Mouse (Mus musculus) spleen, postnatal 14 days (tissue): Measurements from ENCODE around the gene Pacrg.

Source experiments
- DNase-seq, 2 experiments: peaks; one replicate each; pipeline ENCODE4 v3.0.0; 2021 to 2022; ENCODE audit warnings: low spot score in 2 of 2

Pacrg gene

DNA sequence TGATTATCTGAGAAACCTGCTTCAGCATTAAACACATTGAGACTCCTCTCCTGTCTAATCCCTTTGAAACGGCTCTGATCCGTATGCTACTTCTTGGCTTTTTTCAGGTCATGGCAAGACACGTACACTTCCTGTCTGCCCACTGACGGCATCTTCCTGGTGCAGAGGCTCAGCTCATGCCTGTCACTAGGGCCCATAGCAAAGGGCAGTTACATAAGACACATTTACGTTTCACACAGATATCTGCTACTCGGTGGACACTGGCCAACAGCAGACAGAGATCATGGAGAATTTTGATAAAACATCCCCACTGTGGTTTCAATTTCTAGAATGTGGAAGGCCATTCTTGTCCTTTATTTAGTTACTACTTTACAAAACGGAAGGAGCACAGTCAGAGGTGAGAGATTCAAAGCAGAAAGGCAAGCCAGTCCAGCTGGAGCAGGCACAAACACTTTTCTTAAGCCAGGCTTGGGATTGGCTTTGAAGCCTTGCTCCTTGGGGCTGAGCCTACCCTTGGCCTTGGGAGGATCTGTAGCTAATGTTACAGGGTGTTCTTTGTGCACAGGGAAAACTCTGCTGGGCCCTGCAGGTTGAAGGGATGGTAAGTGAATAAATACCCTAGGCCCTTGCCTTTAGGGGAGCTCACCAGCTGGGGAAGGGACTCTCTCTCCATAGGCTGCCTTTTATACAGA is 432.9 kb downstream of the Pacrg start:
- no peak for DNase-seq

DNA sequence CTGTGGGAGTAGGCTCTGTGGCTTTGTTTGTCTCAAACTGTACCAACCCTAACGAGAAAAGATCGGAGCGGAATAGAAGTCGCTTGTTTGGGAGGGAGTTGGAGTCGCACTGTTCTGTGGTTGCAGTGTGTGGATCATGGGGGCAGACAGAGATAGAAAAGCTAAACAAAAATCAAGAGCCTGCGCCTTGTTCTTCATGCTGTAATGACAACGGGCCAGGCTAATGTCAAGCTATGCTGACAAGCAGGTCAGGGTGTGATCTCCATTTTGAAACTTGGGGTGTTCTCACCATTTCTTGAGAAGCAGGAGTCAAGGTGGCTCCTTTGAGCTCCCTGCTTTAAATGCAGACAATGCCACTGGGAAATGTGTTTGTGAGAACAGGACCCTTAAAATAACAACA is 433.8 kb downstream of the Pacrg start:
- no peak for DNase-seq

DNA sequence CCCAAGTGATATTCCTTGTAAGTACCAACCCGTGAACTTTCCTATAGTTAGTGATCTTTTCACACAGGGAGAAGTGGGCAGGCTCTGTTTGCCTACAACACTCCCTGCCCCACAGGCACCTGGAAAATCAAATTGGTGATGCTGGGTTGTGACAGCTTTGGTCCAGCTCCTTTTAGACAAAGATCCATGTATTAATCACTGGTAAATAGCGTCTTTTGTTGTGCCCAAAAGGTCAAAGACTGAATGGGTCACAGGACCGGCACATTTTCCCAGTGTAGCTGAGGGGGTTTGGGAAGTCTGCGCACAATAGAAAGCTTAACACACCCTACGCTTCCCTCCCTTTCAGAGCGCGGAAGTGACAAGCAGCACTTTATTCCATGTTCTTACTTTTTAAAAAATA is 434.2 kb downstream of the Pacrg start:
- no peak for DNase-seq

DNA sequence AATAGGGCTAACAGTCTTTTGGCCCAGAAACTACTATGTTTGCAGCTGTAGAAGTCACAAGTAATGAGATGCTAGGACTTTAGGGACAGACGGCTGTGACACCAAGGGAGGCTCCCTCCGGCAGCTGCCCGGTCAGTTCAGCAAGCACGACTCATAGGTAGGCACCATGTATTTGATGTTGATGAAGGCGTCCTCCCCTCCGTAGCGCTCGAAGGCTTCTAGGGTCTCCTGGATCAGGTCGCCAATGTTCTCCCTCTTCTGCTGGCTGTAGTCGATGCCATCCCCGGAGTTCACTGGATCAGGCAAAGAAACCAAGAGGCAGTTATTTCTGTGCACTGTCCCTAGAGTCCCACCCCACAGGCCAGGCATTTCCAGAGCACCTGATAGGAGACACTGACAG is 436.9 kb downstream of the Pacrg start:
- no peak for DNase-seq

DNA sequence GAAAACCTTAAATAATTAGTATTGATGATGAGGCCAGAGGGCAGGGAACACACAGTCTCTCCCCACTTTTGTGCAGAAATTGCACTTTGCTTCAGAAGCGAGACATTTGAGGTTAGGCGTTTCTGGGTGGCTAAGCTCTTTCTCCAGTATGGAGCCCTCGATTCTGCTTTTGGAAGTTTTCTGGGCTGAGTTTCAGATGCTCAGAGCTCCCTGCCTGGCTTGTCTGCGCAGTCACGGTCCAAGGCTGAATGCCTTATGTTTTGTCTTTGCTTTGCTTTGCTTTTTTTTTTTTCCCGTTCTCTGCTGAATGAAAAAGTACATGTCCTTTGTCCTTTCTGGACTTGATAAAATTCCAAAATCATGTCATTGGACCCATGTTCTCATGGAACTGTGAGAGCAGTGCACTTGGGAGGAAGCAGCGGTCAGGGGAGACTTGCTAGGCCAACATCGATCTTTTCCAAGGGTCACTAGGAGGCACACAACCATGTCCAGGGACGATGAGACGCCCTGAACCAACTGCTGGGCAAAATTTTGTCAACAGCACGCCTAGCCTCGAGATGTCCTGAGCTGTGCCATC is 438.0 kb downstream of the Pacrg start:
- no peak for DNase-seq

DNA sequence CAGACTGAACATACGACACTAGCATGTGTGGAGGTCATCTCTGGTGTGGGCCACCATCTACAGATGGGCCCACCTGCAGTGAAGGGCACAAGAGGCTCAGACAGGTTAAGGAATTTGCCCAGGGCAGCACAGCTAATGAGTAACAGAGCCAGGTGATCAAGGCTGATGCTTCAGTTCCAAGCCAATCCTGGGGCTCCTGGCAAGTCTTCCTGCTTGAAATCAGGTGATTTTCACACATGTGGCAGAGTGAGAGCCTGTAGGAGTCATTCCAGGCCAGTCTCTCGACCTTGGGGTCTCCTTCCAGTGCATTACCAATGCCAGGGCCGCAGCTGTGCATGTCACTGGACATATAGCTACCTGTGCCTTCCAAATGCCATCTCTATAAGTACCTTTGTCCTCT is 438.6 kb downstream of the Pacrg start:
- DNase-seq, result no peak

DNA sequence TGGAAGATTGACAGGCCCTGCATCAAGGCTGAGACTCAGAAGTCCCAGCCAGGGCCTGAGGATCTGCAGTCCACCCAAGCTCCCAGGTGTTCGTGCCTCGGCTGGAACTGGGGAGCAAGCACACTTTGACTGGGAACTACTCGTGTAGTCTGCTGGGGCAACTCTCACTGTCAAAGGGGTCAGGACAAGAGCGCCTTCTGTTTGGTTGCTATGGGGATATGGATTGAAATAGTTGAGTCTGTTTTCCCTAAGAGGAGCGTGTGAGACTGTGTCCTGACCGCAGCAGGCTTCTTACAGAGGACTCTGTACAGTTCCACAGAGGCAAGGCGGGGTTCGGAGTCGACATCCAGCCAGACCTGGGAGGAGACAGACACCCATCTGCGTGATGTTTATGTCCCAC is 440.4 kb downstream of the Pacrg start:
- no peak for DNase-seq

DNA sequence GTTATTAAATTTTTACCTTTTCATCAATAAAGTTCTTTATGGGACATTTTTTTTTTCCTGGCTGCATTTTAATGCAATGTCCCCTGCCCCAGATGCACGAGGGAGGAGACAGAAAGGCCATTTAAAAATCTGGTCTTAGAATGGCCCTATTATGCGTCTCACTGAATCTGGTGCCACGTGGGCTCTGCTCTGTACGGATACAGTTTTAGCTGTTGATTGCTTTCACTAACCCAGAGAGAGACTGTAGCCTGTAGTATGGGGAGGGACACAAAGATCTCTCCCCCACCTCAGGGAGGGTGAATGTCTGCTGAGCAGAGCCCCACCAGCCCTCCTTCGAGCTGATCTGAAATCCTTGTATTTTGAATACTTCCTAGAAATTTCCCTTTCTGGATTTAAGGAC is 441.2 kb downstream of the Pacrg start:
- DNase-seq, result no peak

DNA sequence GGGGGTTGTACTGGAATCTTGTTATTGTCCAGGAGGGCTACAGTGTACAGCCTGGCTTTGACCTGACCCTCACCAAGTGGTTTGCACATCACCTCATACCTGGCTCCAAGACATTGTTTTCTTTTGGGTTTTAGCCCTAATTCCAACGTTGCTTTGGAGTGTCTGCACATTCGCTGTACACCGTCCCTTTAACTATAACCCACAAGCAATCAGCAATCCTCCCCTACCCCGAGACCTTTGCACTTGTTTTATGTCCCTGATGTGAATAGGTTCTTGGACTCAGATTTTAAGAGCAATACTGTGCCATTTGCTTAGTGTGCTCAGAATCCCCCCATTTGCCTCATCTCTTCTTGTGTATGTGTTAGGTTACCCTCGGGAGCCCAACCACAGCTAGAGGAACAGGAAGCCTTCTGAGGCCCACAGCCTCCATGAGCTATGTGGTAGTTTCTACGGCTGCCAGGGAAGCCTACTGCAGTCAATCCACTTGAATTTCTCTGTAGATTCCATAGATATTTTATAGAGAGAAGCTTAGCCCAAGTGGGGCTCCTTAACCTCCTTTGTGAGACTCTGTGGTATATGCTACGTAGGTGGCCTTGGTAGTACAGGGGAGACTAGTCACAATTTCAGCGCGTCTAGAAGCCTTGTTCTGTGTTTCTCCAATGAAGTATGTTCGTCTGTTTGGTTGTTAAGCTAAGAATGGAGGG is 442.0 kb downstream of the Pacrg start:
- DNase-seq, result no peak

DNA sequence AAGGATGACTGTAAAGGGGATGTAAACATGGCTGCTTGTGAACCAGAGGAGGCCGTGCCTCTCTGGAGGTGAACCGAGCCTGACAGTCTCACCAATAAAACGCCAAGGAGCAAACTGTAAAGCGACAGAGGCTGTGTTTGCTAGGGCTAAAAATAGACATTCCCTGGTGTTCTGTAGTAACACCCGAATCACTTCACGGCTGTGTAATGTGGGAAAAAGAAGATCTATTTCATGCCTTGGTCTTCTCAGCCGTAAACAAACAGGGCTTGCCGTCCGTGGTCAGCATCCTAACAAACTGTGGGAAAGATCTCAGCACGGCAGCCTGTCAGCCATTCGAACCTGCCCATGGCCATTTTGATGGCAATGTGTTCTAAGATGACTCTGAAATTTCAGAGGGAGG is 442.8 kb downstream of the Pacrg start:
- no peak for DNase-seq

DNA sequence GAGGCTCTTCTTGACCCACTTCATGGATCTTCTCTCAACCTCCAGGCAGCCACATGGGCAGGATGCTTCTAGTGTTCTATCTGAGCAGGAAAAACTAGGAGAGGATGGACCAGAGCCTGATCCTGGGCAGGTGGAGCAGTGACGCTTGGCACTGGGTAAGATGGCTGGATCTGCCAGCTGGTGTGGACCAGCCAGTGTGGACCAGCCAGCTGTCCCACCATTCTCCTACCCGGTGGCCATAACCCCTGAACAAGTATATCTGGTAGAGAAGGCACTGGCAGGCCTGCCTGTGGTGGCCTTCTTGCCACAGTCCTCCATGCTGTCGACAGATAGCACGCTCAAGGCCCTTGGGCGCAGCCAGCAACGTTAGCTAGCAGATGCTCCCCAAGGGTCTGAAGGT is 443.2 kb downstream of the Pacrg start:
- no peak for DNase-seq

DNA sequence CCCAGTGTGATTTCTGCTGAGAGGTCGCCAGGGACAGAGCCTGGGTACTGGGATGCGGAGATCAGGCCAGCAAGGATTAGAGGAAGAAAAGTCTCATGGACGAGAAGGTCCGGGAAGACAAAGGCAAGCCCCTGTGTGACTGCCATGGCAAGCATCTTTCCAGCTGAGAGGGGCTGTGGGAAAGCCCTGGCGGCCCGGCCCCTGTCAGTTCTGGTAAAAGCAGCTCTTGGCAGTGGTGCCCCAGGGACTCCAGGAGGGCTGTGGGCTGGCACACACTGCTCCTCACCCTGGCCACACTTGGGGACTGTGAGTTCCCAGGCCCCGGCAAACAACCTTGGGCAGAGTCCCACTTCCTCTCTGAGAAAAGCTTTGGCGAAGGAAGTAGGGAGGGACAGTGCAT is 445.3 kb downstream of the Pacrg start:
- no peak for DNase-seq

DNA sequence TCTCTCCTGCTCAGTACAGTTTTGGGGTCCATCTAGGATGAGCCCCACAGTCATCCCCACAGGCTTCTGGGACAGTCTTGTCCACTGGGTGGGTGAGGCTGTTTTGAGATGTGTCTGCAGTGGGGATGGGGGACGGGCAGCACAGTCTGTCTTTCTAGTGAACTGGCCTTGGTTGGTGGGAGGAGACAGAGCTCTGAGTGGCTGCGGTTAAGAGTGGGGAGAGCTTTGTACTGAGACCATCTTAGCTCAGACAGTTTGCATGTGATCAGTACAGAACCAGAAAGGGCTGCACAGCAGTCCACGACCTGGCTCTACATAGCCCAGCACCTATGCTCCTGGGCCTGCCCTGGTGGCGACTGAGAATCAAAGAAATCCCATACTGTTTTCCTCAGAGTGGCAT is 446.3 kb downstream of the Pacrg start:
- DNase-seq, result no peak

DNA sequence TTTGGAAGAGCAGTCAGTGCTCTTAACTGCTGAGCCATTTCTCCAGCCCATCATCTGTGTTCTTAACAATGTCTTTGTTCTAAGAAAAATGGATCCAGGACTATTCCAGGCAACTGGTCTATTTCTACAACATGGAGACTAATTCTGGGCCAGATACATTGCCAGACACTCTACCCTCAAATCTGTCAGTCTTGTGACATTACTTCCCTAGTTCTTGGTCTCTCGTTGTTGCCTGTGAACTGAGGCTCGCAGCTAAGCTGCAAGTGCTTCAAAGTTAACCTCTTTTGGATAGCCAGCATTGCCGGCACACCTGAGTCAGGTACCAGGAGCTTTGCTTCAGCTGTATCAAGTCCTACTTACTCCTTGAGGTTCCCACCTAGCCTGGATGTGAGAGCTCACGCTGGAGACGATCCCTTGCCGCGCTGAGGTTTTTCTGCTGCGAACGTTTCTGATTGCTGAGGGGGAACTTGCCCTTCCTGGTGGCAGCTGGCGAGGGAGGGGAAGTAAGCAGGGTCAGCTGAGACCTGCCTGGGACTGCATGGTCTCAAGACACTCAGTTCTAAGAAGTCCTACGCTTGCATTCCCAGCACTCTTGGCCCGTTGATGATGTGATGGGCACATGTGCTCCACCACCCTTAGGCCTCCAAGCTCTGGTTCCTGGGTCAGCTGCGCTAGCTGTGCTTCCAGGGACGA is 447.6 kb downstream of the Pacrg start:
- DNase-seq, result no peak

DNA sequence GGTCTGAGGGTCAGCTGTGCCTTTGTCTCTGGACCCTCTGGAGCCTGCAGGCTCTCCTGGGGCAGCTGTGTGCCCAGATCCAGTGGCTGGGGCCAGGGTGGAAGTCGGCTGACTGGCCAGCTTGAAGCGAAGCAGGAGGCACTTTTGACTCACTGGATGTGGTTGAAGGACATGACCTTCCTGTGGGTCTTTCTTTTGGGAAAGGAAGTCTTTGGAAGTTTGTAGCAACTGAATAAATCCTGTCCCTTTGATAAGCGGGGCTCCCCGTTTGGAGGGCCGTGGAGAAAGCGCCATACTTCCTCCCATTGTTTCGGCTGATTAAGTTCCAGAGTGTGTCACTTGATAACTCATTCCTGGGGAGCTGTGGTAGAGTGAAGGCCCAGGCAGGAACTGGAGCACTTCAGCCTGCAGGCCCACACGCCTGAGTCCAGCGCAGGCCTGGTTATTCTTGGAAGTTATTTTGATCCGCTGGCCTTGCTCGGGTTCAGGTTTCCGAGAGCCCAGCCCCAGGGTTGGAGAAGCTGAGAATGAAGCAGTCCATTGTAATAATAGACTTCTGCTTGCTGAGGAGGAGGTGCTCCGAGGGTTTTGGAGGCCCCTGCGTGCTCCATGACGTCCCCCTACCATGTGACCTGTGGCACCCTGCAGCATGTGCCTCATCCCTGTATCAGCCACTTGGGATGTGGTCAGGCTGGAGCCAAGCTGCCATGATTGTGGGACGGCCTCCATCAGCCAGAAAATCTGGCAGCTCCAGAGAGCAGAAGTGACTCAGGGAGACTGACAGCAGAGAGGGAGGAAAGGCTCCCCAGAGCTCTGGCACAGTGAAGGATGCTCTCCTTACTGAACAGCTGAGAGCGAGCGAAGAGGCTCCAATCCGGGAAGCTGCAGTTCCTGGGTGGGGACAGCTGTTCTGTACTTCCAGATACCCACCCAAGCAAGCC is 449.6 kb downstream of the Pacrg start:
- no peak for DNase-seq

DNA sequence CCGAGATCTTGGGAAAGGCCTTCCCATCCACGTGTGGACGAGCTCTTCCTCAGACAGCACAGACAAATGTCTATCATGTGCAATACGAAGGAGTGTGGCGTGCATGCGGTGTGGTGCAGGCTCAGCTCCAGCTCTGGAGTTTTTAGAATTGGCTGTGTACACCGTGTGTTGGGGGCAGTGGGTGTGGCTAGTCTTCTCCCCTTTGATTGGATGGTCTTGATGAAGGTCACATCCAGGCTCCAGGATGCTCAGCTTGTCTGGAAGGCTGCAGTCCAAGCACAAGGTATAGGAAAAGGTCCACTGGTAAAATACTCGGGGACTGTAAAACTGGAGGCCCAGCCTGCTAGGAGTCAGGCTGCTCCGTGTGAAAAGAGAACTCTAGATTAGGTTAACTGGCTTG is 450.4 kb downstream of the Pacrg start:
- DNase-seq, result no peak

DNA sequence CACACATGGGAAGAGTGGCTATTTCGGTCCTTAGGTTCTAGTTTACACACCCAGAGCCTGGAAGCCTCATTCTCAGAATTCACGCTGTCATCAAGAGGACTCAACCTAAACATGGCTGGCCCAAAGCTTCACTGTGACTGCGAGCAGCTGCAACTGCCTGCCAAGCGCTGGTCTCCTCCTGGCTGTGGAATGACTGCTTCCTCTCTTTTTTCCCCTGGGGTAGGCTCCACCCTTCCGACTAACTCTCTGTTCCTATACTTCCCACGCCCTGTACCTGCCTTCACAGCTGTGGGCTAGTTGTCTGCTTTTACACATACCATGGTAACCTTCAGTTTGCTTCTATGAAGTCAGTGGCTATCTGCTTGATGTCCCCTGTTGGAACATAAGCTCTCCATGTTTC is 453.6 kb downstream of the Pacrg start:
- no peak for DNase-seq

DNA sequence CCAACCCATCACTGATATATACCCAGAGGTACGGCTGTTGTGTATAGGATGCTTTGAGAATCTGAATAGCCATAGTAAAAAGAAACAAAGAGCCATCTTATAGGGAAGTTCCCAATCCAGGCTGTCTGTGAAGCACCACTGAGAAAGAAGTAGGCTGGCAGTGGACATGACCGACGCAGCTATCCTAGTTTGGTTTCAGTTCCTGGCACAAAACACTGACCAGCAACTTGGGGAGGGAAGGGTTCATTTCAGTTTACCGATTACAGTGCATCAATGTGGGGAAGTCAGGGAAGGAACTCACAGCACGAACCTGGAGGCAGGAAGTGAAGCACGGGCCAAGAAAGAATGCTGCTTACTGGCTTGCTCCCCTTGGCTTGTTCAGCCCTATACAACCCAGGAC is 456.7 kb downstream of the Pacrg start:
- DNase-seq, result no peak

DNA sequence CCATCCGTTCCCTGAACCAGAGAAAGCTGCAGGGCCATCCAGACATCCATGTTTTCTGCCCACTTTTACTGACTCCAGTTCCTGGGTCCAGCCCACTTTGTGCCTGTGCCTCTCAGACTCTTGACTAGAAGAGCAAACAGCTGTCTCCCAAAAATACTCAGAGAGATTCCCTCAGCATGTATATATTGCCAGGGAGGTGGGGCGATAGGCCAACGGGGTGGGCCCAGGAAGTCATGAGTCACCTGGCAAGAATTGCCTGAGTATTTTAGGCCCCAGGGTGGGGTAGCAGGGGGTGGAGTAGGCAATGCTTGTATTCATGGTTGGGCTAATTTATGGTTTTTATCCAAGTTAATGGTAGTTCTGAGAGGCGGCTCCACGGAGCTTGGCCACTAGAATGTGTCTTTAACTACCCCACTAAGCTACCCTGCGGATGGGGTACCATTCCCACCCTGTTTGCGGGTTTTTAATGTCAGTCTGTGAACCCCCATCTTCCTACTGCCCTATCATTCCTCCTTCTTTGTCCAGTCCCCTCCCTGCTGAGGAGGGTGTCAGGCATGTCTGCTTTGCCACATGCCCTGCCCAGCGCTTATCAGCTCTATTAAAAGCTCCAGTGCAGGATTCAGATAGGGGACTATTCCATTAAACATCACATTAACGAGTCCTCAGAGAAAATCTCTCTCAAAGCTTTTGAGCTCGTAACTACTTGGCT is 461.5 kb downstream of the Pacrg start:
- DNase-seq, result no peak

DNA sequence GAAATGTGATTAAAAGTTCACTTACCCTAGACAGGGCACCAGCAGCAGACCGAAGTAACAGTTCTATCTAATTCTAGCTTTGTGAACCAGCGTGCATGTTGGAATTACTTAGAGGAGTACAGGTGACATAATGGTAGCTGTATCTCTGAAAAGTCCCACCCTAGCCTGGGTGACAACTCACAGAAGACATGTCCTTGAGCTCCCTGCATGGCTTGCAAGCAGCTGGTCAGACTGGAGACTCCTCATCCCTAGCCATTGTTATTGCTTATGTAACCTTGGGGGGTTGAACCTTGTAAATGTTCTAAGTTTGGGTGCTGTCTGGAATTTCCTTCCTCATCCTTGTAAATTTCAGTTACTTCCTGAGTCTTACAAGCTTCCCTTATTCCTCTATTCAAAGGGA is 462.5 kb downstream of the Pacrg start:
- no peak for DNase-seq

DNA sequence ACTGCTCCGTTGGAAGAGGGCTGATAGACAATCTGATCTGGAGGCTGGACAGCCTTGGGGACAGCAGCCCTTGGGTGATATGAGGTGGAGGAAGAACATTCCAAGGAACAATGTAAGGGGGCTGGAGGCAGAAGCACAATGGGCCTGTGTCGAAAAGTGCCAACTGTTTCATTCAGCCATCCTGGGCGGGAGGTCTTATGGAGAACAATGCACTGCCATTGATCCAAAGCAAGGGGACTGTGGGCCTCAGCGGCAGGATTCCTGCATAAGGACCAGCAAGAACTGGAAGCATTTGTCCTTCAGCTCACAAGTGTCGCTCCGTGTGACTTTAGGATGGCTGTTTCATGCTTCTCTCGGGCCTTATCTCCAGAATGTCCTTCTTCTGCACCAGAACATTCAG is 465.8 kb downstream of the Pacrg start:
- DNase-seq, result no peak
